13 mouse cellular contexts compared by ENCODE assay signal in the genomic region with DNA sequence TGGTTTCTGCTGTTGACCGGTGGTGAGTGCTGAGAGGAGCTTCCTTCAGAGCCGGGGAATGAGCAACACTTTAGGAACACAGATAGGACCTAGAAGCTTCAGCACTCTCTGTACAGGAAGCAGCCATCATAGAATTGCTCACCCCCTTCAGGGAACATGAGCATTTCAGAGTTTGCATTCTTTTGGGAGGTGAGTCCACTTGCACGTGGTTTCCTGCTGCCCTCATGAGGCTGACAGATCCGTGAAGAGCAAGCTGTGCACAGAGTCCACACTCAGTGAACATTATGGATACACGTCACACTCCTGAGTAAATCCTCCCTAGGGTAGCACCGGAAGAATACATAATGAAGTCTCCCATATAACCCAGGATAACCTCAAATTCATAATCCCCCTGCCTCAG.
DNase-seq lines count a peak whose midpoint lies in the region; ATAC-seq and TF ChIP-seq lines count a peak whose summit lies in the region.
"Had no signal": no experiment of that assay in that cellular context is flagged by ENCODE, and none has a peak within 500 bp of the region (broad histone marks: within the 10 kb centered on the region; RNA-seq: fewer than 3 reads in every experiment).

No protein-coding gene starts in this region.

- peak; percentile 34; the same call in 1 of the 2 replicates for TF ChIP-seq CTCF in lung, embryonic 14.5 days (IDR thresholded peaks at IDR 0.05; ENCODE audit: low read depth)

- WGBS in heart, embryonic 10.5 days, result 37% methylated on average over 6 of the region's 6 CpGs
- 47% methylated on average over 6 of the region's 6 CpGs for WGBS in lung, embryonic 14.5 days
- 54% methylated on average over 6 of the region's 6 CpGs for WGBS in embryonic facial prominence, embryonic 11.5 days
- 48% methylated on average over 6 of the region's 6 CpGs for WGBS in limb, embryonic 15.5 days

- H3K4me1 ChIP-seq in heart, embryonic 10.5 days, result peaks cover 44% of the 10 kb centered on the region
- peaks cover 30% of the 10 kb centered on the region for H3K4me1 ChIP-seq in lung, embryonic 14.5 days (ENCODE audit: insufficient read depth)
- peaks cover 6% of the 10 kb centered on the region for H3K4me1 ChIP-seq in embryonic facial prominence, embryonic 11.5 days (ENCODE audit: control insufficient read depth, insufficient read depth, low read length)
- peaks cover 38% of the 10 kb centered on the region for H3K4me1 ChIP-seq in limb, embryonic 15.5 days

- H3K27ac ChIP-seq in heart, embryonic 10.5 days, result peak overlapping the region; percentile 67; the same call in 1 of the 2 replicates
- H3K27ac ChIP-seq in lung, embryonic 14.5 days (ENCODE audit: low read depth), result 0 out of 2 replicates have a peak overlapping the region, but pooled peaks have one; percentile 30
- H3K27ac ChIP-seq in embryonic facial prominence, embryonic 11.5 days (replicated peaks; ENCODE audit: low read depth, low read length), result no peak overlapping the region
- peak overlapping the region; percentile 6; the same call in 1 of the 2 replicates for H3K27ac ChIP-seq in limb, embryonic 15.5 days

- no peak overlapping the region for H3K4me3 ChIP-seq in heart, embryonic 10.5 days
- no peak overlapping the region for H3K4me3 ChIP-seq in lung, embryonic 14.5 days (ENCODE audit: low read depth, low read length)
- no peak overlapping the region for H3K4me3 ChIP-seq in embryonic facial prominence, embryonic 11.5 days (ENCODE audit: low read depth, low read length)
- no peak overlapping the region for H3K4me3 ChIP-seq in limb, embryonic 15.5 days
- H3K4me3 ChIP-seq: megakaryocyte, embryonic 14.5 days had no signal

- DNase-seq in heart, embryonic 10.5 days (ENCODE audit: low spot score), result no peak
- no peak for DNase-seq in heart, adult 9 months (ENCODE audit: low spot score in 2 of 2)
- peak; percentile 47 for DNase-seq in lung, embryonic 14.5 days
- DNase-seq in lung, postnatal 25 days (ENCODE audit: low spot score), result no peak
- peak; percentile 29 for DNase-seq in embryonic facial prominence, embryonic 11.5 days (ENCODE audit: low spot score)
- no peak for DNase-seq in adrenal gland, postnatal 10 days
- no peak for DNase-seq in cerebellum, postnatal 25 days
- DNase-seq: adrenal gland, postnatal 25 days; gastrocnemius, postnatal 36 days had no signal

- ATAC-seq in lung, embryonic 14.5 days (ENCODE audit: insufficient read depth), result no peak
- ATAC-seq in embryonic facial prominence, embryonic 11.5 days (replicated peaks; ENCODE audit: insufficient number of reproducible peaks, low FRiP score, low TSS enrichment, low read depth), result 0 out of 2 replicates have a peak, but pooled peaks have one; percentile 26
- no peak for ATAC-seq in limb, embryonic 15.5 days (ENCODE audit: insufficient number of reproducible peaks, low FRiP score, low TSS enrichment, low read depth)
- ATAC-seq: forebrain, embryonic 14.5 days; Patski had no signal

- H3K27me3 ChIP-seq in heart, embryonic 10.5 days (ENCODE audit: insufficient read depth, poor library complexity, severe bottlenecking), result no peaks in the 10 kb centered on the region
- H3K27me3 ChIP-seq in lung, embryonic 14.5 days (ENCODE audit: insufficient read depth, low read length), result no peaks in the 10 kb centered on the region
- H3K27me3 ChIP-seq in embryonic facial prominence, embryonic 11.5 days (ENCODE audit: control insufficient read depth, insufficient read depth, low read length), result no peaks in the 10 kb centered on the region
- no peaks in the 10 kb centered on the region for H3K27me3 ChIP-seq in limb, embryonic 15.5 days
- H3K27me3 ChIP-seq: megakaryocyte, embryonic 14.5 days; Patski had no signal

- no peaks in the 10 kb centered on the region for H3K36me3 ChIP-seq in heart, embryonic 10.5 days
- H3K36me3 ChIP-seq in lung, embryonic 14.5 days (ENCODE audit: insufficient read depth), result no peaks in the 10 kb centered on the region
- H3K36me3 ChIP-seq in embryonic facial prominence, embryonic 11.5 days (replicated peaks; ENCODE audit: control insufficient read depth, insufficient read depth, low read depth, low read length), result no peaks in the 10 kb centered on the region
- no peaks in the 10 kb centered on the region for H3K36me3 ChIP-seq in limb, embryonic 15.5 days

- no peak overlapping the region for H3K9ac ChIP-seq in lung, embryonic 14.5 days
- no peak overlapping the region for H3K9ac ChIP-seq in embryonic facial prominence, embryonic 11.5 days (replicated peaks; ENCODE audit: low read length)
- H3K9ac ChIP-seq in limb, embryonic 15.5 days, result no peak overlapping the region

- H3K9me3 ChIP-seq in heart, embryonic 10.5 days, result no peaks in the 10 kb centered on the region
- H3K9me3 ChIP-seq in lung, embryonic 14.5 days (ENCODE audit: low read depth, low read length), result no peaks in the 10 kb centered on the region
- no peaks in the 10 kb centered on the region for H3K9me3 ChIP-seq in embryonic facial prominence, embryonic 11.5 days (replicated peaks; ENCODE audit: control insufficient read depth, low read length)
- H3K9me3 ChIP-seq in limb, embryonic 15.5 days, result no peaks in the 10 kb centered on the region
- H3K9me3 ChIP-seq: megakaryocyte, embryonic 14.5 days had no signal

- H3K4me2 ChIP-seq in lung, embryonic 14.5 days, result no peak overlapping the region
- no peak overlapping the region for H3K4me2 ChIP-seq in embryonic facial prominence, embryonic 11.5 days (ENCODE audit: low read depth, low read length)
- no peak overlapping the region for H3K4me2 ChIP-seq in limb, embryonic 15.5 days

Comparison
In these comparisons a context has a peak if more than half of its experiments do, and no peak if none do; other contexts are left out.
1. DNase-seq: peak in lung, embryonic 14.5 days (single experiment) and embryonic facial prominence, embryonic 11.5 days (single experiment); none in heart, embryonic 10.5 days (single experiment), heart, adult 9 months (0 of 2), lung, postnatal 25 days (single experiment), adrenal gland, postnatal 10 days (single experiment) and cerebellum, postnatal 25 days (0 of 2).